Mouse (Mus musculus): Measurements from ENCODE around the gene Nup98. TPM values are rescaled to one million over a fixed set of nuclear protein-coding genes. Genes with fewer than 3 reads are reported as not detected.
A peak's percentile ranks its signal among the peaks of the same experiment; 100 is the strongest.

Nup98 gene
- polyA plus RNA-seq, 2 experiments: 8.8 to 16.3 TPM

DNA sequence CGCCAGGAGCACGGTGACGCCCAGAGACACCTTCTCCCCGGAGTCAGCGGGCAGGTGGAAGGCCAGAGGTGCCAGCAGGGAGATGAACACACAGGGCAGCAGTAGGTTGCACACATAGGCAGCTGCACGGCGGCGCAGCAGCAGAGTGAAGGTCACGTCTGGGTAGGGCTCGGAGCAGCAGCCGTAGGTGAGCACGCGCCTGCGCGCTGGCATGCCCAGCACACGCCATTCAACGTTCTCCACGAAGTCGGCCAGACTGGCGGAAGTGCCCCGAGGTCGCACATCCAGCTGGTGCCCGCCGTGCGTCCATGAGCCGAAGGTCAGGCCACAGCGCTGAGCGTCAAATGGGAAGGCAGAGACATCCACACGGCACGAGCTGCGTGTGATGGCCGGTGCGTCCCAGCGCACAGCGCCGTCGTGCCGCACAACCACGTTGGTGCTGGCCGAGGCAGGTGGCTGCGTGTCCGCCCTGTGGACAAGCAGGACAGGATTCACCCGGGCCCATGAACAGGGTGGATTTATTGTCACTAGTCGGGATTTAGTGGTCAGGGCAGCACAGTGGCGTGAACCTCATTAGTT is 96.7 kb downstream of the Nup98 start:
- TF ChIP-seq EP300 (IDR thresholded peaks at IDR 0.05; ENCODE audit: low read depth): no peak
- no peak for TF ChIP-seq CTCF (IDR thresholded peaks at IDR 0.05; ENCODE audit: low read depth)
- 70% methylated on average over 45 of the region's 45 CpGs for WGBS (ENCODE audit: insufficient replicate concordance)
- DNase-seq (ENCODE audit: low read depth in 3 of 3, low spot score in 3 of 3) (no peak), ATAC-seq (ENCODE audit: insufficient read depth) (no peak)
- Histone ChIP-seq H3K9ac (replicated peaks) (no peak overlapping the region), H3K36me3 (replicated peaks; ENCODE audit: control insufficient read depth, insufficient read depth, low read depth) (no peaks in the 10 kb centered on the region), H3K27ac (no peak overlapping the region), H3K4me3 (ENCODE audit: insufficient read depth in 1 of 2, low read depth in 2 of 2, low read length in 2 of 2) (no peak overlapping the region), H3K9me3 (ENCODE audit: control insufficient read depth, low read length) (no peaks in the 10 kb centered on the region), H3K27me3 (ENCODE audit: control insufficient read depth, insufficient read depth, low read length) (no peaks in the 10 kb centered on the region), H3K4me2 (ENCODE audit: low read depth) (no peak overlapping the region), H3K4me1 (replicated peaks; ENCODE audit: control insufficient read depth in 2 of 2, insufficient read depth in 2 of 2, low read length in 1 of 2) (no peaks in the 10 kb centered on the region)

DNA sequence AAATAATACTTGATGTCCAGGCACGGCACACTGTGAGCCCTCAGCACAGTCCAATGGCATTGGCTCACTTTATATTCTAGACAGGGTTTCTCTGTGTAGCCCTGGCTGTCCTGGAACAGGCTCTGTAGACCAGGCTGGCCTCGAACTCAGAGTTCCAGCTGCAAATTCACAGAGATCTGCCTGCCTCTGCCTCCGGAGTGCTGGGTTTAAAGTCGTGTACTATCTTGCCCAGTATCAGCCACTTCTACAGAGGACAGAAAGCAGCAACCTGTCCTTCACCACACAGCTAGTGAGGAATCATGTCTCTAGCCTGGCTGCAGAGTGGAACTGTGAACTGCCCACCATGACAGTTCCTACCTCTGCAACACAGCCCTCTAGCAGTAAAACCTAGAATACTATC is 100.2 kb downstream of the Nup98 start:
- H3K4me3 ChIP-seq (ENCODE audit: insufficient read depth in 1 of 2, low read depth in 2 of 2, low read length in 2 of 2): no peak overlapping the region

DNA sequence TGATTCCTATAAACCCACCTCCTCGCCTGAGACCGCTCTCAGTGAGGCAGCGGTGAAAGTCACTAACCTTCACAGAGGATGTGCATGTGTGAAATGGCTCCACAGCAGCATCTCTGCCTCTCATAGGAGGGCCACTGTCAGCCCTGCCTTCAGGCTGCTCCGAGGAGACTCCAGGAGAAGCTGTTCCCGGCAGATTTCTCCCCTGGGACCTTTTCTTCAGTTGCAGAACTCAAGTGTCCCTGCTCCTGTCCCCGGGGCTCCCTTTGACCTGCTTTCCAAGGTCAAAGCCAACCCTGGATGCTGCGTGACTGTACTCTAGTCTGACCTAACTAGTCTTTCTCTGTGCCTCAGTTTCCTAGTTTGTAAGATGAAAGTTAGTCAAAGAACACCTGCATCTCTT is 100.8 kb downstream of the Nup98 start, which contains the start of gene Art5:
Gene Art5 (minus strand): TSS at position 319 of the 400 bp plus-strand sequence.
- ATAC-seq (ENCODE audit: insufficient read depth): no peak
- no peak for DNase-seq (ENCODE audit: low read depth in 3 of 3, low spot score in 3 of 3)

More for the DNA sequence above, 100.2 kb downstream of the Nup98 start:
- Histone ChIP-seq H3K9ac (replicated peaks) (no peak overlapping the region), H3K27ac (no peak overlapping the region), H3K9me3 (ENCODE audit: control insufficient read depth, low read length) (no peaks in the 10 kb centered on the region), H3K4me1 (replicated peaks; ENCODE audit: control insufficient read depth in 2 of 2, insufficient read depth in 2 of 2, low read length in 1 of 2) (no peaks in the 10 kb centered on the region), H3K4me2 (ENCODE audit: low read depth) (no peak overlapping the region), H3K36me3 (replicated peaks; ENCODE audit: control insufficient read depth, insufficient read depth, low read depth) (no peaks in the 10 kb centered on the region), H3K27me3 (ENCODE audit: control insufficient read depth, insufficient read depth, low read length) (no peaks in the 10 kb centered on the region)
- ATAC-seq (ENCODE audit: insufficient read depth) (no peak), DNase-seq (ENCODE audit: low read depth in 3 of 3, low spot score in 3 of 3) (no peak)
- WGBS (ENCODE audit: insufficient replicate concordance): 46% methylated on average over 4 of the region's 4 CpGs
- TF ChIP-seq CTCF (IDR thresholded peaks at IDR 0.05; ENCODE audit: low read depth) (no peak), EP300 (IDR thresholded peaks at IDR 0.05; ENCODE audit: low read depth) (no peak)

DNA sequence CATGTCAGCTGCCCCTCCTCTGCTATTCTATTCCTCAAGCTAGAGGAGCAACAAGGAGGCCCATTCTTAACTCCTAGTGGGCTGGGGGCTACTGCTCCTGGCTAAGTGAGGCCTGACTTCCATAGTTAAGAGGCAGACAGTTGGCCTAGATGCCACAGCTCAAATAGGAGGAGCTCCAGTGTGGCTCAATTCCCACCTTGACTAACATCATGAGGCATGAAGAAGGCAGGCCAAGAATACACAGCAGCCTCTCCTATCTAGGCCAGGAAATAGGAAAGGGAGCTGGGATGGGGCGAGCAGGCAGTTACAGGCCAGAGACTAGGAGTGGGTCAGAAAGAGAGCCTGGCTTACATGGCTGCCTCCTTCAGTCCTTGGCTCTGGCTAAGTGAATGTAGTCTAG is 101.8 kb downstream of the Nup98 start:
- H3K36me3 ChIP-seq (replicated peaks; ENCODE audit: control insufficient read depth, insufficient read depth, low read depth): no peaks in the 10 kb centered on the region
- no peak overlapping the region for H3K27ac ChIP-seq
- no peak for TF ChIP-seq EP300 (IDR thresholded peaks at IDR 0.05; ENCODE audit: low read depth)
- no peak for TF ChIP-seq CTCF (IDR thresholded peaks at IDR 0.05; ENCODE audit: low read depth)
- peaks cover under 1 to 6% of the 10 kb centered on the region in 2 experiments for H3K4me1 ChIP-seq (replicated peaks; ENCODE audit: control insufficient read depth in 2 of 2, insufficient read depth in 2 of 2, low read length in 1 of 2)
- no peak overlapping the region for H3K4me3 ChIP-seq (ENCODE audit: insufficient read depth in 1 of 2, low read depth in 2 of 2, low read length in 2 of 2)
- WGBS (ENCODE audit: insufficient replicate concordance): 60% methylated on average over 1 of the region's 1 CpGs
- no peaks in the 10 kb centered on the region for H3K27me3 ChIP-seq (ENCODE audit: control insufficient read depth, insufficient read depth, low read length)
- no peaks in the 10 kb centered on the region for H3K9me3 ChIP-seq (ENCODE audit: control insufficient read depth, low read length)
- H3K9ac ChIP-seq (replicated peaks): no peak overlapping the region
- H3K4me2 ChIP-seq (ENCODE audit: low read depth): no peak overlapping the region
- ATAC-seq (ENCODE audit: insufficient read depth): no peak
- DNase-seq (ENCODE audit: low read depth in 3 of 3, low spot score in 3 of 3): no peak

More for the DNA sequence above, 100.8 kb downstream of the Nup98 start, which contains the start of gene Art5:
- no peak within 1 kb of the TSS for H3K4me3 ChIP-seq (ENCODE audit: insufficient read depth in 1 of 2, low read depth in 2 of 2, low read length in 2 of 2)
- H3K27me3 ChIP-seq (ENCODE audit: control insufficient read depth, insufficient read depth, low read length): no peaks in the 10 kb centered on the region
- 67% methylated on average over 7 of the region's 7 CpGs for whole genome bisulfite sequencing (ENCODE audit: insufficient replicate concordance)
- no peak within 1 kb of the TSS for H3K9ac ChIP-seq (replicated peaks)
- TF ChIP-seq CTCF (IDR thresholded peaks at IDR 0.05; ENCODE audit: low read depth): no peak
- H3K27ac ChIP-seq: no peak within 1 kb of the TSS
- no peaks in the 10 kb centered on the region for H3K9me3 ChIP-seq (ENCODE audit: control insufficient read depth, low read length)
- H3K36me3 ChIP-seq (replicated peaks; ENCODE audit: control insufficient read depth, insufficient read depth, low read depth): no peaks in the 10 kb centered on the region
- peaks cover 0 to under 1% of the 10 kb centered on the region in 2 experiments; a peak in 2 of 4 replicates for H3K4me1 ChIP-seq (replicated peaks; ENCODE audit: control insufficient read depth in 2 of 2, insufficient read depth in 2 of 2, low read length in 1 of 2)
- H3K4me2 ChIP-seq (ENCODE audit: low read depth): no peak within 1 kb of the TSS

DNA sequence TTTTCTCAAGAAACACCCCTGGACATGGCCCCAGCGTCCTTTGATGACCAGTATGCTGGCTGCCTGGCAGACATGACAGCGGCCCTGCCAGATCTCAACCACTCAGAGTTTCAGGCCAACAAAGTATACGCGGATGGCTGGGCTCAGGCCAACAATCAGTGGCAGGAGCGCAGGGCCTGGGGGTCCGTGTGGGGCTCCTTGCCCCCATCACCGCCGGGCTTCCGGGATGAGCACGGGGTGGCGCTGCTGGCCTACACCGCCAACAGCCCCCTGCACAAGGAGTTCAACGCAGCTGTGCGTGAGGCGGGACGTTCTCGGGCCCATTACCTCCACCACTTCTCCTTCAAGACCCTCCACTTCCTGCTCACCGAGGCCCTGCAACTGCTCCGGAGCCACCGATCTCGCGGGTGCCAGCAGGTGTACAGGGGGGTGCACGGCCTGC is 103.3 kb downstream of the Nup98 start:
- 18% methylated on average over 23 of the region's 23 CpGs for WGBS (ENCODE audit: insufficient replicate concordance)
- H3K36me3 ChIP-seq (replicated peaks; ENCODE audit: control insufficient read depth, insufficient read depth, low read depth): no peaks in the 10 kb centered on the region
- no peaks in the 10 kb centered on the region for H3K27me3 ChIP-seq (ENCODE audit: control insufficient read depth, insufficient read depth, low read length)
- H3K9ac ChIP-seq (replicated peaks): no peak overlapping the region
- ATAC-seq (ENCODE audit: insufficient read depth) (no peak), DNase-seq (ENCODE audit: low read depth in 3 of 3, low spot score in 3 of 3) (no peak)
- H3K4me3 ChIP-seq (ENCODE audit: insufficient read depth in 1 of 2, low read depth in 2 of 2, low read length in 2 of 2): peak overlapping the region in 1 of 2 experiments; percentile 23; a peak in 2 of 4 replicates
- no peak overlapping the region for H3K27ac ChIP-seq
- no peaks in the 10 kb centered on the region for H3K9me3 ChIP-seq (ENCODE audit: control insufficient read depth, low read length)
- H3K4me2 ChIP-seq (ENCODE audit: low read depth): peak overlapping the region; percentile 52
- TF ChIP-seq EP300 (IDR thresholded peaks at IDR 0.05; ENCODE audit: low read depth): no peak
- 0 out of 2 replicates have a peak, but pooled peaks have one; percentile 28 for TF ChIP-seq CTCF (IDR thresholded peaks at IDR 0.05; ENCODE audit: low read depth)
- peaks cover 2 to 15% of the 10 kb centered on the region in 2 experiments for H3K4me1 ChIP-seq (replicated peaks; ENCODE audit: control insufficient read depth in 2 of 2, insufficient read depth in 2 of 2, low read length in 1 of 2)

Measured in liver, embryonic 14.5 days (tissue).